Mouse (Mus musculus) G1E (cell line): ENCODE measurements around the gene Gadd45gip1.

Experiments
- CTCF ChIP-seq: IDR thresholded peaks from 2 replicates; pipeline ENCODE4 v1.5.1; 2012; ENCODE audit warnings: low read depth, low read length, inconsistent platforms, mixed read lengths
- GATA1 ChIP-seq: IDR thresholded peaks from 2 replicates; pipeline ENCODE4 v1.6.1; 2012; ENCODE audit warnings: borderline replicate concordance, low read length, inconsistent platforms, mixed read lengths
- GATA2 ChIP-seq: IDR thresholded peaks from 2 replicates; pipeline ENCODE4 v1.6.1; 2012; ENCODE audit warnings: low read depth, low read length, inconsistent platforms, borderline replicate concordance
- POLR2AphosphoS5 ChIP-seq: IDR thresholded peaks from 2 replicates; pipeline ENCODE4 v1.6.1; 2012; ENCODE audit warnings: low read depth, low read length, inconsistent platforms; ENCODE audit not compliant: insufficient replicate concordance
- TAL1 ChIP-seq: conservative IDR thresholded peaks from 2 replicates; pipeline ENCODE4 v1.6.1; 2012; ENCODE audit warnings: low read depth, low read length, inconsistent platforms, mixed read lengths

DNA sequence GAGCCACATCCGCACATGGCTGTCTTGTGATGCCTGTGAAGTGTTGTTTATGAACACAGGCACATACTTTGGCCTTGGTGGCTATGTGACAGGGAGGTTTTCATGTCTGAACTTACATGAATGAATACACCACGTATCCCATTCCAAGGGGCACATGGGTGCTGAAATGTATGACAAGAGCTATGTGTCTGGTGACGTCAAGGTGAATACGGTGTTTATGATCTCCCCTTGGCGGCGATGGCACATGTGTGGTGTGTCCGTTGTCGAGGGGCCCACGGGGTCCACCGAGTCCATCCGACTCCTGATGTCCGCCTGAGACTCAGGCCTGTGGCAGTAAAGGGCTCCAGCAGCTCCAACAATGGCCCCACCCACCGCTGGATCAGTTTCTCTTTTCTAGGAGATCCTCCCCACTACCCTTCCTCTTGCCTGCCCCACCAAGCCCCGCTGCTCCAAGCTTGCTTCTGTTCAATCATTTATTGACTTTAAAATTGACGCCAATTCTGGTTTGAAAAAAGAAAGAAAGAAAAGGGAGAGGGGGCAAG lies 34.0 kb upstream of the Gadd45gip1 start:
- no peak for TF ChIP-seq CTCF
- no peak for TF ChIP-seq TAL1
- TF ChIP-seq GATA1 = no peak
- no peak for TF ChIP-seq GATA2
- TF ChIP-seq POLR2AphosphoS5 = no peak
